Mouse (Mus musculus) lung, adult 2 months (tissue): ENCODE results near the gene Bcorl1.

Experiments
- CTCF ChIP-seq: fragments of 200-500 bp; IDR thresholded peaks from 2 replicates; pipeline ENCODE4 v1.5.1; 2011; ENCODE audit warnings: mild to moderate bottlenecking, low read length, control low read depth; ENCODE audit not compliant: insufficient read depth
- POLR2A ChIP-seq: fragments of 200-500 bp; IDR thresholded peaks from 2 replicates; pipeline ENCODE4 v1.6.1; 2011; ENCODE audit warnings: low read depth, mild to moderate bottlenecking, control low read depth, low read length, borderline replicate concordance; ENCODE audit errors: extremely low read depth

DNA sequence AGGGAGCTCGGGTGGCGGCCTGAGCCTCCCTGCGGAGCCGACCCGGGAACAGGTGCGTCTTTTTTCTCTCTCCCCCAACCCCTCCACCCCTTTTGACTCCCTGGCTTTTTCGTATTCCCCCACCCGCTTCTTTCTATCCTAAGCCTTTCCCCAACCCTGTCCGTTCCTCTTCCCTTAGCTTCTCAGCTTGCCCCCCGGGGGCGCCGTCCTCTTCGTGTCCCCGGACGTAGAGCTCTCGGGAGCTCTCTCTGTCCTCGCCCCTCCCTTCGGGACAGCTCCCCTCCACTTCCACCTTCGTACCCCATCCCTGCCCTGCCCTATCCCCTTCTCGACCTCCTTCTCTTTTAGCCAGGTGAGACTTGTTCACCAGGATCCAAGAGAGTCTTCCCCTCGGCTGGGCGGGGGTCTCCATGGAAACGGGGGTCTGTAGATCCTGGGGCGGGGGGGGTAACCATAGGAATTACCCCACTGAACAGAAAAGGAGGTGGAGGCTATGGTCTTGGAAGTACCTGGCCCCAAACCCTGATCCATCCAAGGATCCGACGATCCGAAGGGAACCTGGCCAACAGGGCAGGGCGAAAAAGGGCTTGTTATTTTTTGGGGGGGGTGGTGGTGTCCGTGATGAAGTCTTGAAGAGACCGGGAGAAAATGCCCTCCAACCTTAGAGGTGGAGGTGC lies 2.9 kb downstream of the Bcorl1 start:
- TF ChIP-seq CTCF (no peak), POLR2A (no peak)
